Mouse (Mus musculus) bone marrow macrophage, adult 2 months (primary cell): Measurements from ENCODE around the gene Pla2g2d.

Experiments
- CTCF ChIP-seq: IDR thresholded peaks from 2 replicates; pipeline ENCODE4 v1.5.1; 2012; ENCODE audit warnings: low read depth, mild to moderate bottlenecking, low read length, moderate library complexity
- POLR2A ChIP-seq: IDR thresholded peaks from 2 replicates; pipeline ENCODE4 v1.6.1; 2012; ENCODE audit warnings: mild to moderate bottlenecking, low read depth, low read length, borderline replicate concordance

DNA sequence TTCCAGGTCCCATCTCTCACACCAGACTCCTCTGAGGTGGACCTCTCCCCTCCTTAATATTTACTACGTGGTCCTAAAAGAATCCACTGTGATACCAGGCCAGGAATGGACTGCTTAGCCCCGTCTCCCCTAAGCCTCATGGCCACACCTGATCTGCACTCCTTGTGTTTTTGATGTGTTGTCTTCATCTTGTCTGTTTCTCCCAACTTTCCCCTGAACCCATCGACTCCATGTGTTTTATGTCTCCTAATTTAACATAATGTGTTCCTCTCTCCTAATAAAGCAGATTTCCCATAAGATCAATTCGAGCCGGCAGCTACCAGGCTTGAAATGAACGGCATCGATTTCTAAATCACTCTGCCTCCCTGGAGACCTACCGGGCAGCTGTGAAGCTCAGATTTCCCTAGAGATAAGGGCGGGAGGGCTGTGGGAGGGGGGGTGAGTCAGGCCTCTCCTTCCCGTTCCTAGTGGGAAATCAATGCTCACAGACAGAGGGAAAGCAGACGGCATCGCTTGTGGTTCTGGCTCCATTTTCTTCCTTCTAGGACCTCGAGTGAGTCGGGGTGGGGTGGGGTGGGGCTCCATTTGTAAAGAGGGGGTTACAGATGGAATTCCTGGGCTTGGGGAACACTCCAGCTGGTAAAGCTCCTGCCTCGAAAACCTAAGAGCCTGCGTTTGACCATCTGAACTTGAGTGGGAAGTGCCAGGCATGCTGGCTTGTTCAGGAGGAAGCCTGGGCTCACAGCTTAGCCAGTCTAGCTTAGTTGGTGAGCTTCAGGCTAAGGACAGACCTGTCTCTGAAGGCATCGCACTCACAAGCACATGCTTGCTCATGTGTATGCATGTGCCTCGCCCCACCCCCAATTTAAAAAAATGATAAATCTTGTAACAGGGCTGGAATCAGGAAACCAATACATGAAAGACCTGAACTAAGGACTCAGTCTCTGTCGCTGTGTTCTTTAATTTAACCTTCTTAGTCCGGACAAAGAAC, 2.2 kb downstream of the Pla2g2d start:
- TF ChIP-seq CTCF (no peak), POLR2A (no peak)
